ENCODE assay signal across 9 mouse cellular contexts in genomic region chr4:120986446-120986845, GRCm38 (mm10). TPM values are rescaled to one million over a fixed set of nuclear protein-coding genes. Genes with fewer than 3 reads are reported as not detected.
A peak's percentile ranks its signal among the peaks of the same experiment; 100 is the strongest.
DNase-seq lines count a peak whose midpoint lies in the region; ATAC-seq and TF ChIP-seq lines count a peak whose summit lies in the region.
"Had no signal": no experiment of that assay in that cellular context is flagged by ENCODE, and none has a peak within 500 bp of the region (broad histone marks: within the 10 kb centered on the region; RNA-seq: fewer than 3 reads in every experiment).

No protein-coding gene starts in this region.

- H3K4me1 ChIP-seq in heart, embryonic 12.5 days (replicated peaks) = no peaks in the 10 kb centered on the region
- H3K4me1 ChIP-seq in midbrain, embryonic 13.5 days (replicated peaks) = no peaks in the 10 kb centered on the region

- no peak overlapping the region for H3K4me3 ChIP-seq in heart, embryonic 12.5 days
- H3K4me3 ChIP-seq in midbrain, embryonic 13.5 days (replicated peaks) = no peak overlapping the region
- H3K4me3 ChIP-seq: limb, embryonic 15.5 days had no signal

- H3K27me3 ChIP-seq in heart, embryonic 12.5 days (replicated peaks) = no peaks in the 10 kb centered on the region
- H3K27me3 ChIP-seq in midbrain, embryonic 13.5 days = peaks cover 19% of the 10 kb centered on the region
- H3K27me3 ChIP-seq in splenic B cell, adult 2 months (ENCODE audit: control insufficient read depth, insufficient read depth, low read length, poor library complexity, severe bottlenecking) = no peaks in the 10 kb centered on the region
- H3K27me3 ChIP-seq: limb, embryonic 15.5 days had no signal

- peaks cover 16% of the 10 kb centered on the region for H3K36me3 ChIP-seq in heart, embryonic 12.5 days
- H3K36me3 ChIP-seq in midbrain, embryonic 13.5 days = peaks cover 15% of the 10 kb centered on the region
- peaks cover 15% of the 10 kb centered on the region; the same call in 1 of the 2 replicates for H3K36me3 ChIP-seq in splenic B cell, adult 2 months (ENCODE audit: control insufficient read depth, insufficient read depth, low read length, poor library complexity, severe bottlenecking)

- peak; percentile 74 for DNase-seq in heart, adult 11 months
- peak; percentile 87 for DNase-seq in CD4-positive, CD25-positive, alpha-beta regulatory T cell, adult 2 months (ENCODE audit: low read depth, low spot score)
- peak; percentile 82 for DNase-seq in brain, embryonic 14.5 days (ENCODE audit: low read depth)
- peak; percentile 52 for DNase-seq in forelimb bud, embryonic 11.5 days (ENCODE audit: low read depth, low spot score)
- peak; percentile 34 to 70 for DNase-seq in kidney, postnatal 36 days
- peak; percentile 81 for DNase-seq in splenic B cell, adult 2 months (ENCODE audit: low read depth, low spot score)

- peaks cover 6% of the 10 kb centered on the region; the same call in 1 of the 2 replicates for H3K9me3 ChIP-seq in heart, embryonic 12.5 days (replicated peaks)
- H3K9me3 ChIP-seq in midbrain, embryonic 13.5 days = no peaks in the 10 kb centered on the region
- H3K9me3 ChIP-seq: limb, embryonic 15.5 days had no signal

- ATAC-seq in heart, embryonic 12.5 days (ENCODE audit: insufficient number of reproducible peaks, low FRiP score) = no peak
- ATAC-seq in midbrain, embryonic 13.5 days = peak; percentile 82; the same call in 1 of the 2 replicates

- no peak overlapping the region for H3K9ac ChIP-seq in heart, embryonic 12.5 days
- no peak overlapping the region for H3K9ac ChIP-seq in midbrain, embryonic 13.5 days (replicated peaks)
- H3K9ac ChIP-seq: limb, embryonic 15.5 days had no signal

- no peak overlapping the region for H3K27ac ChIP-seq in heart, embryonic 12.5 days (ENCODE audit: poor library complexity, severe bottlenecking)
- H3K27ac ChIP-seq in midbrain, embryonic 13.5 days = no peak overlapping the region
- H3K27ac ChIP-seq: limb, embryonic 15.5 days had no signal

- 22% methylated on average over 6 of the region's 6 CpGs for WGBS in heart, embryonic 12.5 days
- 27% methylated on average over 6 of the region's 6 CpGs for WGBS in midbrain, embryonic 13.5 days

- H3K4me2 ChIP-seq in heart, embryonic 12.5 days = no peak overlapping the region
- H3K4me2 ChIP-seq in midbrain, embryonic 13.5 days (replicated peaks) = no peak overlapping the region
- H3K4me2 ChIP-seq: limb, embryonic 15.5 days had no signal

- TF ChIP-seq POLR2A in brain, embryonic 14.5 days (IDR thresholded peaks at IDR 0.05; ENCODE audit: borderline replicate concordance, extremely low read depth, insufficient read depth, insufficient read length, poor library complexity, severe bottlenecking) = no peak

- TF ChIP-seq CTCF in brain, embryonic 14.5 days (IDR thresholded peaks at IDR 0.05; ENCODE audit: borderline replicate concordance, extremely low read depth, insufficient read depth, insufficient read length) = peak; percentile 80; the same call in 1 of the 2 replicates

RNA-seq across cellular contexts. Expression of gene Smap2, which starts 30.6 kb away (rescaled TPM):
- 19.6 and 21.1 TPM in 2 replicates for polyA plus RNA-seq in heart, embryonic 12.5 days (2016; fragmentation: Nextera tagmentation; extraction: Ambion mirVana)
- polyA plus RNA-seq in brain, embryonic 14.5 days (2012; rRNA removed) = 34.4 and 59.8 TPM in 2 replicates
- polyA plus RNA-seq in midbrain, embryonic 13.5 days (2015; fragmentation: Nextera tagmentation; extraction: Ambion mirVana) = 30.9 and 34.2 TPM in 2 replicates

RNA-seq across cellular contexts. Expression of gene Zfp69, which starts 34.9 kb away (rescaled TPM):
- 14.5 and 16.5 TPM in 2 replicates for polyA plus RNA-seq in heart, embryonic 12.5 days (2016; fragmentation: Nextera tagmentation; extraction: Ambion mirVana)
- polyA plus RNA-seq in brain, embryonic 14.5 days (2012; rRNA removed) = 2.9 and 4.2 TPM in 2 replicates
- polyA plus RNA-seq in midbrain, embryonic 13.5 days (2015; fragmentation: Nextera tagmentation; extraction: Ambion mirVana) = 8.8 and 9.4 TPM in 2 replicates

RNA-seq across cellular contexts. Expression of gene Col9a2, which starts 52.7 kb away (rescaled TPM):
- polyA plus RNA-seq in heart, embryonic 12.5 days (2016; fragmentation: Nextera tagmentation; extraction: Ambion mirVana) = 10.9 and 11.6 TPM in 2 replicates
- 11.0 and 17.5 TPM in 2 replicates for polyA plus RNA-seq in brain, embryonic 14.5 days (2012; rRNA removed)
- polyA plus RNA-seq in midbrain, embryonic 13.5 days (2015; fragmentation: Nextera tagmentation; extraction: Ambion mirVana) = 6.1 and 8.3 TPM in 2 replicates
